Mouse (Mus musculus): Measurements from ENCODE around the gene C2cd6.

DNA sequence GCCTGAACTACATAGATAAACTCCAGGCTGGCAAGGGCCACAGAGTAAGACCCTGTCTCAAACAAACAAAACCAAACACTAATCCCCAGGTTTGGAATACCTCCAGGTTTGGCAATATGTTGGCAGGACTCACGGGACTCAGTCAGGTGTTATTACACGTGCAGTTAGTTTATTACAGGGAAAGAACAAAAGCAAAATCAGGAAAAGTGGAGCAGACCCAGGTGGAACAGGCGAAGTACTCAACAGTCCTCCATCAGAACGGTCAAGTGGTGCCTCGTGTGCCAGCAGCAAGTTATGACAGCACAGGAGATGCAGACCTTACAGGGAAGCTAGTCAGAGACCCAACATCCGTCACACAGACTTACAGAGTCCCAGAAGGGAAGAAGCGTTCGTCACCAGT is 15.8 kb upstream of the C2cd6 start:
- no peak for TF ChIP-seq CTCF (IDR thresholded peaks at IDR 0.05; ENCODE audit: low read depth, low read length)
- TF ChIP-seq TAL1 (conservative IDR thresholded peaks at IDR 0.05; ENCODE audit: low read depth, low read length) = no peak
- no peak for TF ChIP-seq GATA1 (IDR thresholded peaks at IDR 0.05; ENCODE audit: borderline replicate concordance, low read length)

Data from G1E (cell line).